Mouse (Mus musculus) forebrain, embryonic 14.5 days (tissue): ENCODE results near the gene Trove2. TPM values are rescaled to one million over a fixed set of nuclear protein-coding genes. Genes with fewer than 3 reads are reported as not detected.

Source experiments
- ATAC-seq: fragments of 200-750 bp; cut with Nextera tagmentation; 2 replicates; pipeline ENCODE4 v1.8.0; 2017; ENCODE audit warnings: mild to moderate bottlenecking, moderate library complexity
- DNase-seq: peaks from one replicate; pipeline ENCODE4 v3.0.0-alpha.2; 2015; ENCODE audit warnings: low spot score
- H3K27ac ChIP-seq: fragments of 300-500 bp; sonication (generic); 2 replicates; pipeline ENCODE4 v1.5.1; 2014; ENCODE audit warnings: low read depth, mild to moderate bottlenecking, control low read depth, low read length, moderate library complexity
- H3K27me3 ChIP-seq: fragments of 300-500 bp; sonication (generic); replicated peaks from 2 replicates; pipeline ENCODE4 v1.6.1; 2014; ENCODE audit warnings: low read length, control low read depth, mixed read lengths; ENCODE audit not compliant: control insufficient read depth, insufficient read depth
- H3K36me3 ChIP-seq: fragments of 300-500 bp; sonication (generic); 2 replicates; pipeline ENCODE4 v1.6.1; 2014; ENCODE audit warnings: low read length, control low read depth; ENCODE audit not compliant: control insufficient read depth, insufficient read depth
- H3K4me1 ChIP-seq: fragments of 300-500 bp; sonication (generic); 2 replicates; pipeline ENCODE4 v1.6.1; 2014; ENCODE audit warnings: antibody characterized with exemption, low read length, control low read depth; ENCODE audit not compliant: control insufficient read depth, insufficient read depth
- H3K4me2 ChIP-seq: fragments of 300-500 bp; sonication (generic); 2 replicates; pipeline ENCODE4 v1.6.1; 2014; ENCODE audit warnings: mild to moderate bottlenecking, control low read depth, low read length
- H3K4me3 ChIP-seq: fragments of 300-500 bp; sonication (generic); 2 replicates; pipeline ENCODE4 v1.5.1; 2014; ENCODE audit warnings: low read depth, low read length, control low read depth
- H3K9ac ChIP-seq: fragments of 300-500 bp; sonication (generic); 2 replicates; pipeline ENCODE4 v1.6.1; 2014; ENCODE audit warnings: mild to moderate bottlenecking, low read length, control low read depth, moderate library complexity
- H3K9me3 ChIP-seq: fragments of 300-500 bp; sonication (generic); replicated peaks from 2 replicates; pipeline ENCODE4 v1.6.1; 2016; ENCODE audit warnings: low read length, control low read depth, mixed read lengths; ENCODE audit not compliant: control insufficient read depth
- WGBS: fragments of 180-500 bp; shearing (Covaris S2); extraction: QIAGEN DNeasy Blood & Tissue Kit; methylation state at CpG from one replicate; pipeline ENCODE4 v1.1.7; 2014; 5-methylcytosine and 5-hydroxymethylcytosine counted together
- polyA plus RNA-seq: library from polyadenylated mRNA; unstranded; fragments of >200 nt; fragmentation: Nextera tagmentation; extraction: Ambion mirVana; gene quantifications from 2 replicates; pipeline ENCODE4 v1.2.1, GENCODE M21; 2014

Trove2 gene
- polyA plus RNA-seq, 1 experiment from 2014 or later, result 38.0 TPM

DNA sequence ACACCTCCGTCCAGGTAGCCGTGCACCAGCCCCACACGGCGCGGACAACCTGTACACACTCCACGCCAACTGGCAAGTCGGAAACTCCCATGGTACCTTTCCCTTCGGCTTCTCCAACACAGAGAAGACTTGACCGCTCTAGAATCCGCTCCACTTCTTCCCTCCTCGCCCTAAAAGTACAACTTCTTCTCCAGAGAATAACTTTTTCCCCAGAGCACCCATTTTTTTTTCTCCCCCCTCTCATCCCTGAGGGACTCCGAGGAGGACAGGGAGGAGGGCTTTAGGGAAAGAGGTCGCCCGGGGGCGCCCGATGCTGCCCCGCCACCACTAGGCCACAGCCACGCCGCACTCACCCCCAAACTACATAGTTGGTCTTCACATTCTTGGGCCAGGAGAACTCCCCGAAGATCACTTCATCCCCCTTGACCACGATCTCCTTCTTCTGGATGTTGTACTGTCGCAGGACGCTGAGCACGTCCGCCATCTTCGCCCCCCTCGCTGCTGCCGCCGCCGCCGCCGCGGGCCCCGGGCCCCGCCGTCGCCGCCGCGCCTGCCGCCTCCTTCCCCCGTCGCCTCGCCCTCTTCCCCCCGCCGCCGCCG lies 74.6 kb downstream of the Trove2 start:
- Histone ChIP-seq H3K9ac (peak overlapping the region; percentile 89), H3K4me1 (peaks cover 12% of the 10 kb centered on the region), H3K4me3 (peak overlapping the region; percentile 86), H3K4me2 (peak overlapping the region; percentile 74), H3K27ac (peak overlapping the region; percentile 91), H3K9me3 (no peaks in the 10 kb centered on the region), H3K27me3 (no peaks in the 10 kb centered on the region), H3K36me3 (0 out of 2 replicates have a peak, but pooled peaks cover 5% of the 10 kb centered on the region)
- DNase-seq (no peak), ATAC-seq (peak; percentile 72)
- WGBS, result under 1% methylated on average over 44 of the region's 48 CpGs

DNA sequence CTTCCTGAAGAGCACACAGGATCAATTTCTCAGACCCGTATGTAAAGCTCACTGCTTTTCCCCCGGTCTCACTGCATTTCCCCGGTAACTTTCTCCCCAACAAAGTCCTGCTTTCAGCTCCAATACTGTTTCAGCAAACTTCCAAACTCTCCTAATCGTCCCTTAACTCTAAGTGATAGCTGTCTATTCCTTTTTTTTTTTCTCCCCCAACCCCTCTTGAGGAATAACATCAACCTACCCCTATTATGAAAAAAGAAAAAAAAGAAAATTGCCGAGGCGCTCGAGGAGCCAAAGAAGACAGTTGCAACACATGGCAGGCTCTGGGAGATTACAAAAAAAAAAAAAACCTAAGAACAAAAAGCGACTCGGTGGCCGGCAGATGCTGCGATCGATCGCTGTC lies 75.1 kb downstream of the Trove2 start:
- peaks cover 12% of the 10 kb centered on the region for H3K4me1 ChIP-seq
- peak overlapping the region; percentile 86 for H3K4me3 ChIP-seq
- peak overlapping the region; percentile 74 for H3K4me2 ChIP-seq
- DNase-seq (no peak), ATAC-seq (no peak)
- under 1% methylated on average over 13 of the region's 13 CpGs for WGBS
- no peaks in the 10 kb centered on the region for H3K27me3 ChIP-seq
- 0 out of 2 replicates have a peak overlapping the region, but pooled peaks have one; percentile 91 for H3K27ac ChIP-seq
- peaks cover 9% of the 10 kb centered on the region; the same call in 1 of the 2 replicates for H3K36me3 ChIP-seq
- H3K9ac ChIP-seq, result peak overlapping the region; percentile 89
- H3K9me3 ChIP-seq, result no peaks in the 10 kb centered on the region

Other genes starting within 250 kb of the Trove2 start
- 5.9 and 8.8 TPM in 2 replicates for gene B3galt2, start 136.4 kb downstream of the Trove2 start, polyA plus RNA-seq
- gene Cdc73, start 74.2 kb downstream of the Trove2 start, polyA plus RNA-seq, result 16.6 and 23.2 TPM in 2 replicates
- gene Glrx2, start 60.7 kb downstream of the Trove2 start, polyA plus RNA-seq, result 119 and 131 TPM in 2 replicates
- gene Uchl5, start 204 bp upstream of the Trove2 start, polyA plus RNA-seq, result 57.0 and 63.7 TPM in 2 replicates
- 98.0 and 103 TPM in 2 replicates for gene Rgs2, start 227.1 kb upstream of the Trove2 start, polyA plus RNA-seq